Mouse (Mus musculus): ENCODE measurements at regions not wholly inside any gene's neighbourhood (a gene's known extent, or its start where the extent isn't known, plus 50 kb on each side); places are given as distances from the start of the nearest gene placed in this dataset.

GRCm38 (mm10) chr7:124455659-124456058 is 473.0 kb downstream of the Hs3st4 start:
- intact Hi-C loops (cut with DNase I) = no loop called here
- no peak for DNase-seq (ENCODE audit: low spot score in 2 of 2)

DNA sequence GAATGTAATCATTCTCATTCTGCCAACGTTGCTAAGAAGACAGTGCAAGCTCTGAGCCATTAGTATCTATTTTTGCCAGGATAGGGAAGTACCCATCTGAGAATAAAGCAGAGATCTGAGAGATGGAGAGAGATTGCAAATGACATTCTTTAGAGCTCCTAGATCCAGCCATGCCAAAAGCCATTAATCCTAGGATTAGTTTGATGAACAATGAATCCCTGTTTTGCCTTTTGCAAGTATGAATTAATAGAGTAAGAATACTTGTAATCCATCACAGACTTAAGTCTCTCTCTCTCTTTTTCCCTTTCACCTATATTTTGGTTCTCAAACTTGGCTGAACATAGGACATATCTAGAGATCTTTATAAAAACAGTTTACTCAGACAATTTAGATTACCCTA is 504.7 kb downstream of the Hs3st4 start:
- DNase-seq (ENCODE audit: low spot score in 2 of 2) = no peak
- intact Hi-C loops (cut with DNase I) = no loop called here

DNA sequence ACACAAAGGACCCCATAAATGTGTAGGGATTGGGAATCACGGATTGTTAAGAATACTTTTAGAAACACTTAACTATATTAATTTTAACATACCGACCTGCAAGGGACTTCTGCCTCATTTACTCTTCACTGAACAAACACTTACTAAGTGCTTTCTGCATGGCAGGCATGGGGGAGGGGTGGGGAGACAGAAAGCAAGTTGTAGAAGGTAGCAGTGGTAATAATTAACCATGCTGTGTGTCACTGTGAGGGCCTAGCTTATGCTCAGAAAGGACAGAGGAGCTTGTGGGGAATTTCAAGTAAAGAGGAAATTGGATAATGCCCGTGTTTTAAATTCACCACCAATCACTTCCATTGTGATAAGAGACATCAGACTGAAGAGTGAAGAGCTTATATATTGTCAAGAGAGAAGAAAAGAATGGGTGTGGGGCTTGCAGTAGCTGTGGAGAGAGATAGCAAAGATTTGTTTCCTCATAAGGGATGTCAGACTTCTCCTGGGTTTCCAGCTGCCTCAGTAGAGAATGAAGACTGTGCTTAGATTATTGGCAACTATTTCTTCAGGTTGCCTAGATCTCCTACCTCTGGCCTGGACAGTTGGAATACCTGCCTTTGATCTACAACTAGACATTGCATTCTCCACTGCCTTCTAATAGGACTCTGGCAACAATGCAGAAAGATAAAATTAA is 508.6 kb downstream of the Hs3st4 start:
- no peak for DNase-seq (ENCODE audit: low spot score in 2 of 2)
- intact Hi-C loops (cut with DNase I) = no loop called here

DNA sequence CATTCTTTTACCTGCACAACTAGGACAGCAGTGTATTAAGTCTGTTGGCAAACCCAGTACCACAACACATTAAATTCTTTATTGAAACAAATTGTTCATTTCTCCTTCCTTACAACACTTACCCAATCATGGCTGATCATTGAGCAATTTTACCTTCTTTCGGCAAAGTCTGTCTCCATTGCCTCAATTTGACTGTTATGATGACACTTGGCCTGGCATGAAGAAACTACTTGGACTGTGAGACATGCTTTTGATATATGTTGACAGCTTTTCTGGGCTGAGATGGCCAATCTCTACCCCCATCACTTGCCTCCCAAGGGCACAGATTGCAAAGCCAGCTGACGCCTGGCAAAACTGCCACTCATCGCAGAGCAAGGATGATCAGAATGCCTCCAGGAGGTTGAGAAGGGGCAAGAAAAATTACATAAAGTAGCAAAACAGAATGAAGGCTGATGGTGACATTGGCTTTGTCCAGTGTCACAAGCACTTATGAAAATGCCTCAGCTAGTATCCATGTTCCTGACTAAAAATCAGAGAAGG is 509.3 kb downstream of the Hs3st4 start:
- no peak for DNase-seq (ENCODE audit: low spot score in 2 of 2)

GRCm38 (mm10) chr7:124500636-124501035 is 518.0 kb downstream of the Hs3st4 start:
- DNase-seq (ENCODE audit: low spot score in 2 of 2) = no peak
- intact Hi-C loops (cut with DNase I) = no loop called here

More for the DNA sequence above, 509.3 kb downstream of the Hs3st4 start:
- intact Hi-C loops (cut with DNase I) = no loop called here

DNA sequence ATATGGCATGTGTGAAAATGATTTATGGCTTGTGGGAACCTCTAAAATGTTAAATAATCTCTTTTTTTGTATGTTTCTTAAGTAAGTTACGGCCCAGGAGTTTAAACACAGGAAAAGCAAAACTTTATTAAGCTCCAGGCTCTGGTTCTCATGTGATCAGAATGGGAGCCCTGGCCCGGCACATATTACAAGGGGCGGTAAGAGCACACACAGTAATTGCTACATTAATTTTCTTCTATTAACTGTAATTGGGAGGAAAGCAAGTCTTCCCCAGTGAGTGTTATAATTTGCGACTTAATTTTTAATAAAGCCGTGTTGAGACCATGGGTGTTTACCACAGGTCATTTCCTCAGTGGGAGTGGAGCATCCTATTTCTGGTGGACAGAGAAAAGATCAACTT is 520.1 kb downstream of the Hs3st4 start:
- intact Hi-C loops (cut with DNase I) = no loop called here
- DNase-seq (ENCODE audit: low spot score in 2 of 2) = no peak

GRCm38 (mm10) chr7:124549038-124549437 is 566.4 kb downstream of the Hs3st4 start:
- DNase-seq (ENCODE audit: low spot score in 2 of 2) = no peak
- intact Hi-C loops (cut with DNase I) = no loop called here

DNA sequence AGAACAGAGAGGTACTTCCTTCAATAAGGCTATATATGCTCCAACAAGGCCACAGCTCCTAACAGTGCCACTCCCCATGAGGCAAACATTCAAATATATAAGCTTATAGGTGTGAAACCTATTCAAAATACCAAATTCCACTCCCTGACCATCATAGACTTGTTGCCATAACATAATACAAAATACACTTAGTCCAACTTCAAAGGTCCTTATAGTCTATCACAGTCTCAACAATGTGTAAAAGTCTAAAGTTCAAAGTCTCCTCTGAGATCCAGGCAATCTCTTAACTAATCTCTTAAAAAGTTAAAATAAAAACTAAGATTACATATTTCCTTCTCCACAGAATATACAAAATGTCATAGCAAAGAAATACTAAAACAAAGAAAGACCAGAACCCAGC is 574.5 kb downstream of the Hs3st4 start:
- intact Hi-C loops (cut with DNase I) = no loop called here
- no peak for DNase-seq (ENCODE audit: low spot score in 2 of 2)

DNA sequence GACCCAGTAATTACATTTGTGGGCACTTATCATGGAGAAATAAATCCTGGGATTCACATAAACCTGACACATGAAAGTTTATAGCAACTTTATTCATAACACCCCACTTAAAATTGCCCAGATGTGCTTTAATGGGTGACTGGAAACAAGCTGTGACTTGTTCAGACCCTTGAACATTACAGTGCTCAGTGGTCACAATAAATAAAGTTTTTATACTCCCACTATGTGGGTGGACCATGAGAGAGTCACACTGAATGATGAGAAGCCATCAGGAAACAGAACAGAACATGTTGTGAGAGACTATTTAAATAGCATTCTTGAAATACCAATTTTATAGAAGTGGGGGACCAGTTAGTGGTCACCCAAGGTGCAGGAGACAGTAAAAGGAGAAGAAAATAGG is 588.1 kb downstream of the Hs3st4 start:
- intact Hi-C loops (cut with DNase I) = no loop called here
- DNase-seq (ENCODE audit: low spot score in 2 of 2) = no peak

DNA sequence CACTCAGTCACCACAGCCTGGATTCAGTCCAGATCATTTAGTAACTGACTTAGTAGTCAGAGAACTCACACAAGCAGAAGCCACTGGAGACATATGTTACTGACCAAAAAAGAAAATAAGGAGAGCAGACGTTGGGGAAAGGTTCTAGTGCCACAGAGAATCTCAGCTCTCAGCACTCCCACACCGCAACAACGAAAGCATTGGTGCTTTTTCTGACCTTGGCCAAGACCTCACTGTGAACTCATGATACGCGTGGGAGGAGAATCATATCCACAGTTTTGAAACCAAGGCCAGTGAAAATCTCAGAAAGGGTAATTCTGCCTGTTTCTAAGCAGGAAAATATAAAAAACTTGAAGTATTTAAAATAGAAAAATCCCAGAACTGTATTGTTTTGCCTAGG is 591.0 kb downstream of the Hs3st4 start:
- DNase-seq (ENCODE audit: low spot score in 2 of 2) = no peak
- intact Hi-C loops (cut with DNase I) = no loop called here

DNA sequence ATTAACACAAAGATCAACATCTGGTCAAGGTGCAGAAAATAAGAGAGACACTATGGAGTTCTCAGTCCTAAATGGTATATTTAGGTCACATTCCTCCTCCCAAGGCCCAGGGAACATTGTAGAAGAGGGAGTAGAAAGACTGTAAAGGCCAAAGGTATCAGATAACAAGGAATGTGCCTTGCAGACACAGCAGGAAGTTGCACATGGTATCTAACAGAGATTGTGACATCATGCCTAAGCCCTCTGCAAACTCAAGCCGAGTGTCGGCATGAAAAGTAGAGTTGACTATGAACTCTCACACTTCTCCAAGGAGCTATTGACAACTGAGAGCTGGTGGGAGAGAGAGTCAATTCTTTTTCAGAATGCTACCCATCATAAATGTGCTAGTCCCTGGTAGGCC is 598.7 kb downstream of the Hs3st4 start:
- intact Hi-C loops (cut with DNase I) = no loop called here
- DNase-seq (ENCODE audit: low spot score in 2 of 2) = no peak

DNA sequence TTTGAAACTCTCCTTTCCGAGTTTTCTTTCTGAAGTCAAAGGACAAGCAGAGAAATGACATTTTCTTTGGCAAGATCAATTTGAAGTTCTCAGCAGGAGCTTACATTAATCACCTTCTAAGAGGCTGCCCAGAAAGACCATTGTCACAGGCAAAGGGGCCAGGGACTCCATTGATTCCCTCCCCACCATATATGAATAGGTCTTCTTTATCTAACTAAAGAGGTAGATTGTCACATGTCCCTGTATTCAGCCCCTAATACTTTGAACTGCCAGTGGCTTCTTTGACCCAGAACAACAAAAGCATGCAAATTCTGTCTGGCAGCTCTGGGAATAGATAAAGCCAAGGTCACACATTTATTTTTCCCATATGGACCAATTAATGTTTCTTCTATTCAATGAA is 602.6 kb downstream of the Hs3st4 start:
- no peak for DNase-seq (ENCODE audit: low spot score in 2 of 2)
- intact Hi-C loops (cut with DNase I) = no loop called here

GRCm38 (mm10) chr7:124591369-124591768 is 608.7 kb downstream of the Hs3st4 start:
- DNase-seq (ENCODE audit: low spot score in 2 of 2) = no peak
- intact Hi-C loops (cut with DNase I) = no loop called here

GRCm38 (mm10) chr7:124593462-124593861 is 610.8 kb downstream of the Hs3st4 start:
- no peak for DNase-seq (ENCODE audit: low spot score in 2 of 2)
- intact Hi-C loops (cut with DNase I) = no loop called here

- intact Hi-C loops (cut with DNase I) = loop anchor here (10.0 kb wide), 1 partner anchor 466 kb away; no protein-coding TSS in a partner anchor
- DNase-seq (ENCODE audit: low spot score in 2 of 2) = no peak
These were observed 618.1 kb downstream of the Hs3st4 start for GRCm38 (mm10) chr7:124600767-124601166.

- no peak for DNase-seq (ENCODE audit: low spot score in 2 of 2)
- intact Hi-C loops (cut with DNase I) = loop anchor here (10.0 kb wide), 1 partner anchor 470 kb away; no protein-coding TSS in a partner anchor
These were observed 621.9 kb downstream of the Hs3st4 start for GRCm38 (mm10) chr7:124604581-124604980.

DNA sequence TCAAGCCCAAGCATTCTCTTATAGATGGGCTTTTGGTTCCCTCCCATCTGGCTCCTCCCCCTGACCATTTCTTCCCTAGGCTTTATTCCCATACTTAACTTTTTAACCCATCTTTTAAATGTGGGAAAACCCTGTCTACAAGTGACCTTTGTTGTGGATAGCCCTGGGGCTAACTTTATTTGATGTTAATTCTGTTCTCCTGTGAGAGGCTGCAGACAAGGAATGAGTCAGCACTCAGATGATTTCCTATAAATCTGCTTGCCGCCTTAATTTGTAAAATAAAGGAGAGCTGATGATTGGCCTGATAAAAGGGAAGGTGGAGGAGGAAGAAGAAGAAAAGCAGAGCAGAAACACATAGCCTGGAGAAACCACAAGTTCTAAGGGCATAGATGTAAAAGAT is 623.3 kb downstream of the Hs3st4 start:
- intact Hi-C loops (cut with DNase I) = loop anchor here (10.0 kb wide), 1 partner anchor 471 kb away; no protein-coding TSS in a partner anchor
- no peak for DNase-seq (ENCODE audit: low spot score in 2 of 2)

DNA sequence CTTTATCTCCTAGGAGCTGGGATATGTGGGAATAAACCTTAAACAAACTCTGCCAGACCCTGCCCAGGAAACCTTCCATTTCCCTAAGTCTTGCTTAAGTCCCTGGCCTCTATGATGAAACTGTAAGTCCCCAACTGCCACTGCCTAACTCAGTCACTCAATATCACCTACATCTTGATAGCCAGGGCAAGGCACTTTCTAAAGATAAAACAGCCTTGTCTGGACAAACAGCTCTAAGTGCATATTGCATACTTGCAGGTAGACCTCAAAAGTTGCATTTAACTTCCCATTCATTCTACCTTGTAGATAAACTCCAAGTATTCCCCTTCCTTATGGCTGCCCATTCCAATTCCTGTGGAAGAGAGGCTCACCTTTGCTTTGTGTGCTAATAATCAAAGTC is 624.4 kb downstream of the Hs3st4 start:
- intact Hi-C loops (cut with DNase I) = loop anchor here (10.0 kb wide), 1 partner anchor 472 kb away; no protein-coding TSS in a partner anchor

DNA sequence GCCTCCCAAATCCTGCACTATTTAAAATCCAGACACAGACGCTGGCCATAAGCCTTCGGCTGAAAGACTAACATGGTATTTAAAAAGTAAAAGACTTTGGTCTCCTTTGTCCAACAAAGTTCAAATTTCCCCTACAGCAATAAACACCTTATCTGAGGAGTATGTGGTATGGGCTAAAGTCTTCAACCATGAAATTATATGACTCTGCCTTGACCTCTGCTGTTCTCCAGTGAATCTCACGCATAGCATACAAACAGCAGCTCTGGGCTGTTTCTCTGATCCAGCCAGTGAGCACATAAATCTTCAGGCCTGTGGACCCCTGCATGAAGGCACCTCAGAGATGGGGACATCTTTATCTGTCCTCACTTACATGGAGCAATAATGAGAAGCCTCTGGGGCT is 627.8 kb downstream of the Hs3st4 start:
- no peak for DNase-seq (ENCODE audit: low spot score in 2 of 2)
- intact Hi-C loops (cut with DNase I) = no loop called here

More for the DNA sequence above, 624.4 kb downstream of the Hs3st4 start:
- DNase-seq (ENCODE audit: low spot score in 2 of 2) = no peak

DNA sequence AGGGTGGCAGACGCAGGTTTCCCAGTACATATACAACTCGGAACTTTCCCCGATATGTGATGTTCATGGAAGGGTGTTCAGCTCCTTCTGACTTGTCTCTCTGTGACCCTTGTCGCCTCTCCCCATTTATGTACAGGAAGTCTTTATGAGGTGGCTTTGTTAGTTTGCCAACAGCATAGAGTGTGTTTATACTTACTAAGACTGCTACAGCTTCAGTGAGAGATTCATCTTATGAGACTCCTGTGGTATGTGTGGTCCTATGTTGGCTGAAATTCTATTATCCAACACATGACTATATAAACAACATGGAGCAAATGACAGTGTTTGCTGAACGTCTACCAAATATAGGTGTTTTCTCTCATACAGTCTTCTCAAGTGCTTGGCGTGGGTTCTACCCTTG is 664.5 kb downstream of the Hs3st4 start:
- intact Hi-C loops (cut with DNase I) = no loop called here
- DNase-seq (ENCODE audit: low spot score in 2 of 2) = no peak

DNA sequence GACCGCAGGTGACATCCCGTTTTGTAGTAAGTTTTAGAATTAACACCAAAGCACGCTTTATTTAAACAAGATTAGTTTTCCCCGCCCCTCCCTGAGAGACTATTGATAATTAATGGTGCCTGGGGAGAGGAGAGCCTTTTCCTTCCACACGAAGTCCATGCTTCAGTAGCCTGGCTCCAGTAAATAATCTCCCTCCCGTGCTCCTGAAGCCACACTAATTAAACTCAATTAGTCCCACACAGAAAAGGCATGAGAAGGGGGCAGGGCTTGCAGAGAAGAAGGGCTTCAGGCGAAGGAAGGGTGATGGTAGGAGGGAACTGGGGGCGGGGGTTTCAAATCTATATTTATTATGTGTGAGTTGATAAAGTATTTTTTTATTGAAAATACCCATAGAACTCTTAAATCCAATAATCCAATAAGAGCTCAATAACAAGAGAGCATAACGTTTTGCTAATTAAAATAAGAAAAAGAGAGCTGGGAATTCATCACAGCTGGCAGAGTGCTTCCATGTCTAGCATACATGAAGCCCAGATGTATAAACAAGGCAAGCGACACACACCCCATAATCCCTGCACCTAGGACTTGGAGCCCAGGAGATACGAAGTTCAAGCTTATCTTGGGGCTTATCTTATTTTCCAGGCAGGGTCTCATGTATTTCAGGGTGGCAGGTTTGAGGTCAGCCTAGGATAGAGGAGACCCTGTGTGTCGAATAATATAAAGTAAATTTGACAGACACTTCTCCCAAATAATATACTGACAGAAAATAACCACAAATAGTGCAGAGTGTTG is 684.7 kb downstream of the Hs3st4 start:
- DNase-seq (ENCODE audit: low spot score in 2 of 2) = no peak
- intact Hi-C loops (cut with DNase I) = no loop called here
